ENCODE assay signal across 28 mouse cellular contexts in the genomic region with DNA sequence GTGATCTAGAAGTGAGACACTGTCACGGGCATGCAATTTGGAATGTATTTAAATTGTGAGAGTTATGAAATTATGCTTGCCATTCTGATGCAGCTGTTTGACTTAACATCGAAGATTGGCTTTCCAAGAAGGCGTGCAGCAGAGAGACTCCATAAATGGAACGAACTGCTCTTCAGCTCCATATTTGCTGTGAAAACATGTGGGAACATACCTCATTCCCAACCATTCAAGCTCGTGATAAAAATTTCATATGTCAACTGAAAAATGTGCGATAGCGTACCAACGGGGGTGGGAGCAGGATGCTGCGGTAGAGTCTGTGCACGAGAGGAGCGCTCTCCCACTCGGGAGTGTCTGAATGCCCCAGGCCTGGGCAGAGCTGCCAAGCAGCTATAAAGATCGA.
"Had no signal": no experiment of that assay in that cellular context is flagged by ENCODE, and none has a peak within 500 bp of the region (broad histone marks: within the 10 kb centered on the region; RNA-seq: fewer than 3 reads in every experiment).

No protein-coding gene starts in this region.

- DNase-seq: gastrocnemius, adult 2 months; gastrocnemius, postnatal 10 days; gastrocnemius, postnatal 25 days; heart, adult 18-20 months; heart, postnatal 10 days; heart, postnatal 4 days; kidney, adult 18-20 months; kidney, adult 8-10 months; kidney, postnatal 10 days; kidney, postnatal 25 days; kidney, postnatal 4 days; liver; liver, embryonic 13.5 days had no signal

- H3K4me2 ChIP-seq: heart, embryonic 12.5 days; hindbrain, embryonic 12.5 days; hindbrain, embryonic 14.5 days; intestine, embryonic 15.5 days; limb, embryonic 12.5 days; liver, embryonic 11.5 days; liver, embryonic 13.5 days; liver, embryonic 15.5 days had no signal

- H3K36me3 ChIP-seq: heart, embryonic 10.5 days; heart, embryonic 12.5 days; hindbrain, embryonic 10.5 days; hindbrain, embryonic 12.5 days; intestine, embryonic 15.5 days; limb, embryonic 10.5 days; limb, embryonic 12.5 days; liver, embryonic 13.5 days; liver, embryonic 15.5 days had no signal

- H3K4me3 ChIP-seq: gastrocnemius, adult 2 months; heart, embryonic 10.5 days; heart, embryonic 12.5 days; hindbrain, embryonic 10.5 days; hindbrain, embryonic 12.5 days; intestine, embryonic 15.5 days; layer of hippocampus, adult 2 months; left cerebral cortex, adult 2 months; limb, embryonic 10.5 days; limb, embryonic 12.5 days; liver, embryonic 13.5 days; liver, embryonic 15.5 days had no signal

- ATAC-seq: hindbrain, embryonic 16.5 days; inflammation-experienced regulatory T-cells, adult 6 months; intestine, embryonic 15.5 days; intestine, postnatal 0 days had no signal

- H3K27ac ChIP-seq: gastrocnemius, adult 2 months; heart, embryonic 10.5 days; hindbrain, embryonic 10.5 days; hindbrain, embryonic 12.5 days; hindbrain, embryonic 14.5 days; intestine, embryonic 15.5 days; layer of hippocampus, adult 2 months; left cerebral cortex, adult 2 months; limb, embryonic 10.5 days; limb, embryonic 12.5 days; liver, embryonic 13.5 days; liver, embryonic 15.5 days had no signal

- H3K4me1 ChIP-seq: heart, embryonic 10.5 days; heart, embryonic 12.5 days; hindbrain, embryonic 10.5 days; intestine, embryonic 15.5 days; limb, embryonic 10.5 days; limb, embryonic 12.5 days; liver, embryonic 13.5 days; liver, embryonic 15.5 days had no signal

- H3K27me3 ChIP-seq: hindbrain, embryonic 12.5 days; intestine, embryonic 15.5 days; limb, embryonic 12.5 days; liver, embryonic 13.5 days had no signal

- H3K9me3 ChIP-seq: heart, embryonic 10.5 days; heart, embryonic 12.5 days; hindbrain, embryonic 10.5 days; hindbrain, embryonic 12.5 days; intestine, embryonic 15.5 days; limb, embryonic 10.5 days; limb, embryonic 12.5 days; liver, embryonic 13.5 days; liver, embryonic 15.5 days had no signal

- H3K9ac ChIP-seq: heart, embryonic 12.5 days; hindbrain, embryonic 12.5 days; hindbrain, embryonic 14.5 days; intestine, embryonic 15.5 days; limb, embryonic 12.5 days; liver, embryonic 13.5 days; liver, embryonic 15.5 days had no signal
